Mouse (Mus musculus): ENCODE measurements around the gene Orc2.
A peak's percentile ranks its signal among the peaks of the same experiment; 100 is the strongest.

The Orc2 gene

DNA sequence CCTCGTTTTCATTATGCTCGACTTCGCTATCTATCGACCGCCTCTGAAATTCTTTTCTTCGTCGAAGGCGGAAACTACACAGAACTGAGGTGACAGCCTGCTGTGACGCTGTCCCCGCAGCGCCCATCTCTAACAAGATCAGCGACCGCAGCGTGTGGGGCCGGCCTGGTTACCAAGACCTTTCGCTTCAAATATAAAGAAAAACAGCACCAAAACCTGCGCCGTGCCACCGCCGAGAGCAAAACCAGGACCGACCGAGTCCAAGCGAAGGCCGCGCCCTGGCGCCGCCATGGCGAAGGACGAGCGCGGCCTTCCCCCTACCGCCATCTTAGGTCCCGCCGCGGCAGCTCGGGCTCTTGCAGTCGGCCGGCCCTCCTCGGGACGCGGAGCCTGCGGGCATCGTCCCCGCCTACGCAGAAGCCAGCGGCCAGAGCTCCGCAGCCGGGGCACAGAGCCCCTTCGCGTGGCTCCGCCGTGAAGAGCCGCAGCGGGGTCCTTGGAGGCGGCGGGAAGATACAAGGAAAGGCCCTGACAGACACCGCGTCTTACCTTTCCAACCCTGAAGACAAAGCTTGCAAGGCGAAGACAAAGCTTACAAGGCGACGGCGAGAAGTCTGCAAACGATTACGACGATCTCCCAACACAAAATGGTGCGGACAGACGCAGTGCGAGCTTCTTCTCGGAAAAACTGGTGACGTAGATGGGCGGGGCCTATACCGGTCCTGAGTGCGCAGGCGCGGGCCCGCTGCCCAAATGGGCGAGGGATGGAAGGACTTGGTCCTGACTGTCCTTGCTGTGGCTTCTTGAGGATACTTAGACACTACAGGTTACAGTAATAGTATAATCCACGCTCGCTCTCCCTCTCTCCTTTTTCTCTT, 81.3 kb downstream of the Orc2 start, which contains the start of gene Clk1:
Gene Clk1, minus strand, starts transcription at position 696 of the 878 bp plus-strand sequence.
- peak; percentile 97 to 99 for DNase-seq

DNA sequence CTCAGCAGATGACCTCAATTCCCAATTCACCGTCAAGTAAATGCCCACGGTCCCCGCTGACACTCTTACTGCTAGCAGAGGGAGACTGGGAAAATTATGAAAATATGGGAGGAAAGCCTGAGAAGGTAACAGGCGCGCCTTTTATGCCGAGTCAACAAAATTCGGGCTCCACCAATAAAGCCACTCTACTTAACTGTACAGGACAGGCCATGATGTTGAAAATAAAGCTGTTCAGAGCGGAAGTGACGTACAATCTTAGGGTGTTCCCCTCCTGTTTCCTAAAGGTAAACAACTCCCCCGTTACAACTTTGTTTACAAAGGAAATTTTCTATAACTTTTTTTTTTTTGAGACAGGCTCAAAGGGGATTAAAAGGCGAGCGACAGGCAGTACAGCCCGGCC, 82.0 kb downstream of the Orc2 start:
- DNase-seq, result peak in 1 of 2 experiments; percentile 54

DNA sequence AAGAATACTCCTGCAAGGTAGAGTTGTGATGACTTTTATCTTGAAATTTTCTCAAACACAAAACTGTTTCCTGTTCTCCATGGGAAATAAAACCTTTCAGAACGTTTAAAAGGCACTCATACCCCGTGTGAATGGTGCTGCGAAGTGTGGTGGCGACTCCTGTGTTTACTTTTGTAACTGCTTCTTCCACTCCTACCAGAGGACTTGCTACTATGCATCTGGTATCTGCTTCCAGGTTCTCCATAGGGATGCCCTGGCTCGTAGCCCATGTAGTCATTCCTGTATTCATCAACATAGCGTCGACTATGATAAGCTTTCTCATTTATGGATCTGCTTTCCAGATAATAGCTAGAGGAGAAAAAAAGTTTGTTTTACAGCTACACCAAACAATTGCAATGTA, 83.9 kb downstream of the Orc2 start:
- DNase-seq, result no peak

DNA sequence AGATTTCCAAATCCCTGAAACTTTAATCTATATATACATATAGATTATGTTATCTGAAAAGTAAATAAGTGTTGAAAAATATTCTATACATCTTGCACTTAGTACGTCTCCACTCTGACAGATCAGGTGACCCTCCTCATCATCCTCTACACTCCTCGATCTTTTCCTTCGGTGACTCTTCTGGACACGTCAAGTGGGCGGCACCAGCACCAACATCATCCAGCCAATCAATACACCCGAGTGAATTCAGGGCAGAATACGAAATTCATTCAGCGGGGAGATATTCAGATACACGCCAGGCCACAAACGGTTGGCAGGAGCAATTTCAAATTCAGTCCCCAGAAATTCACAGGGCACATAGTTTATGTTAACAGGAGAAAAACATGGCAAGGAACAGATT, 84.9 kb downstream of the Orc2 start:
- no peak for DNase-seq

DNA sequence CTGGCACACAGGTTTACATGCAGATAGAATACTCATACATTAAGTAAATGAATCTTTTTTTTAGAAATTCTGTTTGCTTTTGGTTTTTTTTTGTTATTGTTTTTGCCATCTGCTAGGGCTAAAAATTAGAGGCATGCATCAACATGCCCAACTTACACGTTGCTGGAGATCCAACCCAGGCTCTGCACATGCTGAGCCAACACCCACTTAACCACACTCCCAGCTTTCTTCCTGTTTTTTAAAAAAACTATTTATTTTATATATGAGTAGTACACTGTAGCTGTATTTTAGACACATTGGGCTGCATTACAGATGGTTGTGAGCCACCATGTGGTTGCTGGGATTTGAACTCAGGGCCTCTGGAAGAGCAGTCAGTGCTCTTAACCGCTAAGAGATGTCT, 88.9 kb downstream of the Orc2 start:
- DNase-seq, result no peak

DNA sequence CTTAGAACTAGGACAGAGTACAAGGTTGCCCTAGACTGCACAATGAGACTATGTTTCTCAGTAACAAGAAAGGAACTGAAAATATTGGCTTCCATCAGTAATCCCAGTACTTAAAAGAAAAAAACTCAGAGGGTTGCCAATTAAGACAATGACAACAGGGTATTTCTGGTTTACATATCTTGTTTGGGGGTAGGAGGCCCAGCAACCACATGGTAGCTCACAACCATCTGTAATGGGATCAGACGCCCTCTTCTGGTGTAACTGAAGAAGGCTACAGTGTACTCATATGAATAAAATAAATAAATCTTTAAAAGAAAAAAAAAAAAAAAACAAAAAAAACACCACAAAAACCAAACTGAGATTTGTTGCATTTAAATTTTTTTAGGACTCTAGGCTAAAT, 89.5 kb downstream of the Orc2 start:
- no peak for DNase-seq
